Mouse (Mus musculus): Measurements from ENCODE around the gene Gm15737. TPM values are rescaled to one million over a fixed set of nuclear protein-coding genes. Genes with fewer than 3 reads are reported as not detected.

The Gm15737 gene
- total and polyA plus RNA-seq, 2 experiments from 2014 or later = not detected

DNA sequence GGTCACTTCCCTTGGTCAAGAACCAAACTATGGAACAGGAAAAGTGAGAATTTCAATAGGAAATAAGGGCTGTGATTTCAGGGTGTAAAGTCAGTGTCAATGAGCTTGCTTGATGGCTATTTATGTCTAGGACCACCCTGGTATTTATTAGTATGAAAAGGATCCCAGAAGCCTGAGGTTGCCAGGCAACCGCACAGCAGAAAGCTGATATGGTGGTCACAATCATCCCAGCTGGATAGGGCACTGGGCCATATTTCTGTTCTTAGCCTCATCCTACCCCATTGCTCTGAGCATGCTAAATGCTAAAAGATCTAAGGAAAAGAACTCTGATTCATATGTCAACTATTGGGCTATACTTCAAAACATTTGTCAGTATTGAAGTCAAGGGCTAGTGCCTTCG, 38.1 kb upstream of the Gm15737 start:
- Histone ChIP-seq H3K9me3 (ENCODE audit: low read length) (no peaks in the 10 kb centered on the region), H3K4me1 (ENCODE audit: insufficient read depth, low read length) (no peaks in the 10 kb centered on the region), H3K27me3 (ENCODE audit: insufficient read depth, low read length) (no peaks in the 10 kb centered on the region), H3K4me2 (ENCODE audit: low read depth, low read length) (no peak overlapping the region), H3K9ac (replicated peaks; ENCODE audit: low read length) (no peak overlapping the region), H3K36me3 (ENCODE audit: insufficient read depth, low read length) (no peaks in the 10 kb centered on the region), H3K4me3 (ENCODE audit: low read length) (no peak overlapping the region), H3K27ac (no peak overlapping the region)
- DNase-seq (ENCODE audit: low spot score) (peak; percentile 45), ATAC-seq (peak; percentile 61; the same call in 1 of the 2 replicates)
- 64% methylated on average over 2 of the region's 2 CpGs for WGBS
- TF ChIP-seq CTCF (IDR thresholded peaks at IDR 0.05; ENCODE audit: low read depth) = no peak

- DNase-seq (ENCODE audit: low spot score) (no peak), ATAC-seq (no peak)
- WGBS = 42% methylated on average over 2 of the region's 2 CpGs
- Histone ChIP-seq H3K27me3 (ENCODE audit: insufficient read depth, low read length) (no peaks in the 10 kb centered on the region), H3K36me3 (ENCODE audit: insufficient read depth, low read length) (no peaks in the 10 kb centered on the region), H3K27ac (no peak overlapping the region), H3K9me3 (ENCODE audit: low read length) (no peaks in the 10 kb centered on the region), H3K4me1 (ENCODE audit: insufficient read depth, low read length) (no peaks in the 10 kb centered on the region), H3K9ac (replicated peaks; ENCODE audit: low read length) (no peak overlapping the region), H3K4me3 (ENCODE audit: low read length) (no peak overlapping the region), H3K4me2 (ENCODE audit: low read depth, low read length) (no peak overlapping the region)
- TF ChIP-seq CTCF (IDR thresholded peaks at IDR 0.05; ENCODE audit: low read depth) = no peak
Observed at GRCm38 (mm10) chr6:92842000-92842399, 27.2 kb upstream of the Gm15737 start.

DNA sequence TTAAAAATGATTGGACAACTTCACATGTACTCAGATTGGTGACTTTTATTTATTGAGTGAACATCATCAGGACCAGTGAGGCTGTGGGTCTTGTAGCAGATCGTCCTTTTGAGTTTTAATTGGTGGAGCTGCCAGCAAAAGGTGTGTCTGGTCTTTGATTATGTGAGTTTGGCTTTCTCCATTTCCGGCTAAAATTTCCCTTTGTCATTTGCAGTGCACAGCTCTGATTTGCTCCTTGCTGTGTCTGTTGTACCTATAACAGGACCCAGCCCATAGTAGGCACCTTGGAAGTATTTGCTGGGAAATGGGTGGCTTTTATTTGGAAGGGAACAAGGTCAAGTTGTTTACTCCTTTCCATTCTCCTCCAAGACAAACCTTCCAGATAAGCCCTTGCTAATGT, 25.7 kb upstream of the Gm15737 start:
- no peak for TF ChIP-seq CTCF (IDR thresholded peaks at IDR 0.05; ENCODE audit: low read depth)
- DNase-seq (ENCODE audit: low spot score) (no peak), ATAC-seq (no peak)
- Histone ChIP-seq H3K27me3 (ENCODE audit: insufficient read depth, low read length) (no peaks in the 10 kb centered on the region), H3K4me1 (ENCODE audit: insufficient read depth, low read length) (no peaks in the 10 kb centered on the region), H3K27ac (no peak overlapping the region), H3K4me3 (ENCODE audit: low read length) (no peak overlapping the region), H3K36me3 (ENCODE audit: insufficient read depth, low read length) (no peaks in the 10 kb centered on the region), H3K4me2 (ENCODE audit: low read depth, low read length) (no peak overlapping the region), H3K9me3 (ENCODE audit: low read length) (no peaks in the 10 kb centered on the region), H3K9ac (replicated peaks; ENCODE audit: low read length) (no peak overlapping the region)
- 86% methylated on average over 2 of the region's 2 CpGs for WGBS

DNA sequence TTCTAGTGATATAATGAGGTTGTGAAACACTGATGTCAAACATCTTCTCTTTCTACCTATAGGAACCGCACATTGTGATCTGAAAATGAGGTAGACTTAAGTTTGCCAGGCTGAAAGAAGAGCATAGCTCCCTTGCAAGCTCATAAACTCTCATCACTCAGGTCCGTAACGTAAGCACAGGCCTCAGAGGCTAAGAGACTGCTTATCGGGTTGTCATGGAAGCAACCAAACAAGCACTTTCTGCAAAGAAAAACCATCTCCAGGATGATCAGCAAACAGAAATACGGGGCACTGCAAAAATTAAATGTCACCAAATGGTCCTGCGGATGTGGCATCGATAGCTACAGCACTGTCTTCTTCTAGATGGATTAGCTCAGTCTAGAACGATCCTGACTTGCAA, 23.3 kb upstream of the Gm15737 start:
- 84% methylated on average over 8 of the region's 8 CpGs for WGBS
- Histone ChIP-seq H3K9ac (replicated peaks; ENCODE audit: low read length) (no peak overlapping the region), H3K4me3 (ENCODE audit: low read length) (no peak overlapping the region), H3K4me1 (ENCODE audit: insufficient read depth, low read length) (peaks cover 5% of the 10 kb centered on the region; the same call in 1 of the 2 replicates), H3K36me3 (ENCODE audit: insufficient read depth, low read length) (no peaks in the 10 kb centered on the region), H3K27me3 (ENCODE audit: insufficient read depth, low read length) (no peaks in the 10 kb centered on the region), H3K9me3 (ENCODE audit: low read length) (no peaks in the 10 kb centered on the region), H3K4me2 (ENCODE audit: low read depth, low read length) (no peak overlapping the region), H3K27ac (no peak overlapping the region)
- TF ChIP-seq CTCF (IDR thresholded peaks at IDR 0.05; ENCODE audit: low read depth) = no peak
- peak; percentile 3 for DNase-seq (ENCODE audit: low spot score)
- no peak for ATAC-seq

DNA sequence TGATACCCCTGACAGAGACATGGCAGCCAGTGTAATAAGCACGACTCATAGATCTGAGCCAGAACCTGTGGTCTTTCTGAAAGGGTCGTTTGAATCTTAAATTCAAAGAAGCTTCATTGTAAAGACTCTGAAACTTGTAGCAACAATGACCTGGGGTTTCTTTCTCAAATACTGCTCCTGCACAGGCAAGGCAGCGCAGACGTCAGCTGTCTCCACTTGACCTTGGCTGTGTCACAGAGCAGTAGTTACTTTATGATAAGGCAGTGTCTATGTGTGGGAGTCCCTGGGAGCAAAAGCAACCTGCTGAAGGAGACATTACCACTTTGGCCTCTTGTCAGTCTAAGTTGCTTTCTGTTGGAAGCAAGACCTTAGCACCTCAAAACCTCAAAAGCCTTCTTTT, 22.5 kb upstream of the Gm15737 start:
- ATAC-seq (no peak), DNase-seq (ENCODE audit: low spot score) (no peak)
- Histone ChIP-seq H3K4me3 (ENCODE audit: low read length) (no peak overlapping the region), H3K9ac (replicated peaks; ENCODE audit: low read length) (no peak overlapping the region), H3K36me3 (ENCODE audit: insufficient read depth, low read length) (no peaks in the 10 kb centered on the region), H3K9me3 (ENCODE audit: low read length) (no peaks in the 10 kb centered on the region), H3K4me1 (ENCODE audit: insufficient read depth, low read length) (peaks cover 5% of the 10 kb centered on the region; the same call in 1 of the 2 replicates), H3K27ac (no peak overlapping the region), H3K27me3 (ENCODE audit: insufficient read depth, low read length) (no peaks in the 10 kb centered on the region), H3K4me2 (ENCODE audit: low read depth, low read length) (no peak overlapping the region)
- TF ChIP-seq CTCF (IDR thresholded peaks at IDR 0.05; ENCODE audit: low read depth) = no peak
- 53% methylated on average over 4 of the region's 4 CpGs for WGBS

DNA sequence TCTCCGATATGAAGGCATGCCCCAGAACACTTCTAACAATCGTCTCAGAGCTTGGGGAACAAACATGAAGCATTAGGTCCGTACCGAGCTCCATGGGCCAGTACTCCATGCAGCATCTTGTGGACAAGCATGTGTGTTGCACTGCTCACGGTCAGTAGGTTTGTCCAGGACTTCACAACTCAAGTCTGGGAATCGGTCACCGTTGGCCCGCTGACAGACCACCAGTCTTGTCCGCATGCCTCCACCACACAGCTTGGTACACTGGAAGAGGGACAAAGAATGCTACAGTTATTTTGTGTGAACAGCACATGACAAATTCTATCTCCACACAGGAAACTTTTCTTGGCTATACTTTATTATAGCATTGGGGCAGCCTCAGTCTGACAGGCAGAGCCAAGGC, 19.9 kb upstream of the Gm15737 start:
- no peaks in the 10 kb centered on the region for H3K36me3 ChIP-seq (ENCODE audit: insufficient read depth, low read length)
- peak; percentile 42 for TF ChIP-seq CTCF (IDR thresholded peaks at IDR 0.05; ENCODE audit: low read depth)
- DNase-seq (ENCODE audit: low spot score) = peak; percentile 36
- 64% methylated on average over 9 of the region's 9 CpGs for WGBS
- H3K9ac ChIP-seq (replicated peaks; ENCODE audit: low read length) = no peak overlapping the region
- no peak overlapping the region for H3K27ac ChIP-seq
- H3K27me3 ChIP-seq (ENCODE audit: insufficient read depth, low read length) = no peaks in the 10 kb centered on the region
- peak; percentile 56; the same call in 1 of the 2 replicates for ATAC-seq
- no peak overlapping the region for H3K4me2 ChIP-seq (ENCODE audit: low read depth, low read length)
- H3K4me3 ChIP-seq (ENCODE audit: low read length) = no peak overlapping the region
- H3K4me1 ChIP-seq (ENCODE audit: insufficient read depth, low read length) = peaks cover 5% of the 10 kb centered on the region; the same call in 1 of the 2 replicates
- no peaks in the 10 kb centered on the region for H3K9me3 ChIP-seq (ENCODE audit: low read length)

- Histone ChIP-seq H3K36me3 (ENCODE audit: insufficient read depth, low read length) (no peaks in the 10 kb centered on the region), H3K27me3 (ENCODE audit: insufficient read depth, low read length) (no peaks in the 10 kb centered on the region), H3K9ac (replicated peaks; ENCODE audit: low read length) (no peak overlapping the region), H3K4me2 (ENCODE audit: low read depth, low read length) (no peak overlapping the region), H3K9me3 (ENCODE audit: low read length) (no peaks in the 10 kb centered on the region), H3K27ac (no peak overlapping the region), H3K4me3 (ENCODE audit: low read length) (no peak overlapping the region), H3K4me1 (ENCODE audit: insufficient read depth, low read length) (peaks cover 5% of the 10 kb centered on the region; the same call in 1 of the 2 replicates)
- WGBS = 22% methylated on average over 5 of the region's 5 CpGs
- DNase-seq (ENCODE audit: low spot score) (peak; percentile 86), ATAC-seq (peak; percentile 84)
- no peak for TF ChIP-seq CTCF (IDR thresholded peaks at IDR 0.05; ENCODE audit: low read depth)
Observed at GRCm38 (mm10) chr6:92850250-92850649, 18.9 kb upstream of the Gm15737 start.
